Mouse (Mus musculus): Measurements from ENCODE around the gene Tsc22d1.

GRCm38 (mm10) chr14:76472487-76472886 lies 57.7 kb downstream of the Tsc22d1 start:
- TF ChIP-seq GATA1 (IDR thresholded peaks at IDR 0.05; ENCODE audit: borderline replicate concordance, low read length), result no peak
- no peak for TF ChIP-seq TAL1 (conservative IDR thresholded peaks at IDR 0.05; ENCODE audit: low read depth, low read length)

Data from G1E (cell line).